Mouse (Mus musculus) forebrain, embryonic 14.5 days (tissue): ENCODE measurements at regions not wholly inside any gene's neighbourhood (a gene's known extent, or its start where the extent isn't known, plus 50 kb on each side); places are given as distances from the start of the nearest gene placed in this dataset.
A peak's percentile ranks its signal among the peaks of the same experiment; 100 is the strongest.

Experiments used
- ATAC-seq: fragments of 200-750 bp; cut with Nextera tagmentation; 2 replicates; pipeline ENCODE4 v1.8.0; 2017; ENCODE audit warnings: mild to moderate bottlenecking, moderate library complexity
- DNase-seq: peaks from one replicate; pipeline ENCODE4 v3.0.0-alpha.2; 2015; ENCODE audit warnings: low spot score
- H3K27ac ChIP-seq: fragments of 300-500 bp; sonication (generic); 2 replicates; pipeline ENCODE4 v1.5.1; 2014; ENCODE audit warnings: low read depth, mild to moderate bottlenecking, control low read depth, low read length, moderate library complexity
- H3K27me3 ChIP-seq: fragments of 300-500 bp; sonication (generic); replicated peaks from 2 replicates; pipeline ENCODE4 v1.6.1; 2014; ENCODE audit warnings: low read length, control low read depth, mixed read lengths; ENCODE audit not compliant: control insufficient read depth, insufficient read depth
- H3K36me3 ChIP-seq: fragments of 300-500 bp; sonication (generic); 2 replicates; pipeline ENCODE4 v1.6.1; 2014; ENCODE audit warnings: low read length, control low read depth; ENCODE audit not compliant: control insufficient read depth, insufficient read depth
- H3K4me1 ChIP-seq: fragments of 300-500 bp; sonication (generic); 2 replicates; pipeline ENCODE4 v1.6.1; 2014; ENCODE audit warnings: antibody characterized with exemption, low read length, control low read depth; ENCODE audit not compliant: control insufficient read depth, insufficient read depth
- H3K4me2 ChIP-seq: fragments of 300-500 bp; sonication (generic); 2 replicates; pipeline ENCODE4 v1.6.1; 2014; ENCODE audit warnings: mild to moderate bottlenecking, control low read depth, low read length
- H3K4me3 ChIP-seq: fragments of 300-500 bp; sonication (generic); 2 replicates; pipeline ENCODE4 v1.5.1; 2014; ENCODE audit warnings: low read depth, low read length, control low read depth
- H3K9ac ChIP-seq: fragments of 300-500 bp; sonication (generic); 2 replicates; pipeline ENCODE4 v1.6.1; 2014; ENCODE audit warnings: mild to moderate bottlenecking, low read length, control low read depth, moderate library complexity
- H3K9me3 ChIP-seq: fragments of 300-500 bp; sonication (generic); replicated peaks from 2 replicates; pipeline ENCODE4 v1.6.1; 2016; ENCODE audit warnings: low read length, control low read depth, mixed read lengths; ENCODE audit not compliant: control insufficient read depth
- WGBS: fragments of 180-500 bp; shearing (Covaris S2); extraction: QIAGEN DNeasy Blood & Tissue Kit; methylation state at CpG from one replicate; pipeline ENCODE4 v1.1.7; 2014; 5-methylcytosine and 5-hydroxymethylcytosine counted together

DNA sequence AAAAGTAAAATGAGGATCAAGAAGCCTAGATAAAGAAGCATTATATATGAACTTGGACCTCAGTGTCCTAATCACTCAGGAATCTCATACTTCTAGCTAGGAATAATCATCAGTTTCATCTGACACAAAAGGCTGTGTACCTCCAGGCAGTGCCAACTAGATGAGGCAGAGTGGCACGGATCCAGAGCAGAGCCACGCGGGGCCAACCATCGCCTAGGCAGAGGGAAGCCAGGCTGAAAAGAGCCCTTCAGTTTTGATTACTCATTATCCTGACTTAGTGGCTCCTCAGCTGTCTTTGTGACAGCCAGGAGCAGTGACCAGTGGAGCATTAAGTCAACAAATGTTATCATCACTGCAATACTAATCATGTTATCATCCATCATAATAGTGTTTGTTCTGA is 557.9 kb upstream of the Rps6ka3 start:
- Histone ChIP-seq H3K9ac (no peak overlapping the region), H3K27me3 (no peaks in the 10 kb centered on the region), H3K36me3 (no peaks in the 10 kb centered on the region), H3K4me3 (no peak overlapping the region), H3K9me3 (no peaks in the 10 kb centered on the region), H3K27ac (no peak overlapping the region), H3K4me1 (no peaks in the 10 kb centered on the region), H3K4me2 (no peak overlapping the region)
- ATAC-seq (no peak), DNase-seq (no peak)
- WGBS = 75% methylated on average over 4 of the region's 4 CpGs

DNA sequence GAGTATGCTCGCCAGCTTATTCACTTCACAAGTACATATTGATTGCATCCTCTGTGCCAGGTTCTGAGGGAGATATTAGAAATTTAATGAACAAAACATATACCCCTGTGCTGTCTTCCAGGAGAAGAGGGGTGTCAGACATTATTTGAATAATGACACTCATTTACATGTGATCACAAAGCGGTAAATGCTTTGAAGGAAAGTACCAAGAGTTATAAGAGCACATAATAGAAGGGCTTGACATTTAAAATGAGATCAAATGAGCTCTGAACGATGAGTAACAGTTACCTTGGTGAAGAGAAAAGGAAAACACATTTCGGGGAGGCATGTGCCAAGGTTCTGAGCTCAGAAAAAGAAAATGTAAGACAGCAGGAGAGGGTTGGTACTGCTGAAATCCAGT is 553.9 kb upstream of the Rps6ka3 start:
- WGBS = 47% methylated on average over 4 of the region's 4 CpGs
- Histone ChIP-seq H3K36me3 (no peaks in the 10 kb centered on the region), H3K27ac (no peak overlapping the region), H3K9ac (no peak overlapping the region), H3K4me3 (no peak overlapping the region), H3K9me3 (no peaks in the 10 kb centered on the region), H3K27me3 (no peaks in the 10 kb centered on the region), H3K4me1 (no peaks in the 10 kb centered on the region), H3K4me2 (no peak overlapping the region)
- ATAC-seq (no peak), DNase-seq (no peak)

DNA sequence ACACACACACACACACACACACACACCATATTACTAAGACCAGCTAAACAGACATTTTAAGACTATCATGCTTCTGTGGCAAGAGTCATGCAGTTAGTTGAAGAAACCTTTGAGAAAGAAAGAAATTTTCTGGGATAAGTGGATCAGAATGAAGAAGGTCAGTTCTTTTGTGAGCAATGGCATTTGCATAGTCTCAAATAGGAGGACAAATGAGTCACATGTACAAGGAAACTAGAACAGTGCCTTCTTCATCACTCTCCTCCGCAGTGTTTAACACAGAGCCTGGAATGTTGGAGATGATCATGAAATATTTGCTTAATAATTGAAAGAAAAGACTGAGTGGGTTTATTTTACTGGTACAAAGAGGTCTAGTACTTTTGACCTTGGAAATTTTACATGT is 515.9 kb upstream of the Rps6ka3 start:
- WGBS = 77% methylated on average over 1 of the region's 1 CpGs
- no peaks in the 10 kb centered on the region for H3K36me3 ChIP-seq
- DNase-seq (no peak), ATAC-seq (no peak)
- H3K4me2 ChIP-seq = no peak overlapping the region
- H3K27me3 ChIP-seq = no peaks in the 10 kb centered on the region
- H3K27ac ChIP-seq = no peak overlapping the region
- H3K9ac ChIP-seq = no peak overlapping the region
- no peaks in the 10 kb centered on the region for H3K4me1 ChIP-seq
- H3K4me3 ChIP-seq = no peak overlapping the region
- no peaks in the 10 kb centered on the region for H3K9me3 ChIP-seq

DNA sequence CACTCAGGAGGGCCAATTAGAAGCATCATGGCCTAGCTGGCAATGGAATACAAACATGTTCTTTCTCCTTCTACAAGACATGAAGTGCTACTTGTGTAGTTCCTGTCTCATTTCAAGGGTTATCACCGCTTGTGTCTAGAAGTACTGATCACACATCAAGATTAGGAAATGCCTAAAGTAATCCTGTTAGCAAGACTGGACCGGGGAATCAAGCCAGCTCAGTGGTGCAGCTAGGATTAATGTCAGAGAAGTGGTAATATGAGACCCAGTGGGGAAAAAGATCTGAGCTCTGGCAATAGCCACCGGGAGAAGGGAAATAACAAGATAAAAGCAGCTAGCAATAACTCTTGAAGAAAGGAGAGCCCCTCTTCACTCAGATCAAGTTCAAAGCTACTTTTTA is 506.7 kb upstream of the Rps6ka3 start:
- Histone ChIP-seq H3K9ac (no peak overlapping the region), H3K4me3 (no peak overlapping the region), H3K9me3 (no peaks in the 10 kb centered on the region), H3K27ac (no peak overlapping the region), H3K27me3 (no peaks in the 10 kb centered on the region), H3K4me2 (no peak overlapping the region), H3K4me1 (no peaks in the 10 kb centered on the region), H3K36me3 (no peaks in the 10 kb centered on the region)
- DNase-seq (no peak), ATAC-seq (no peak)
- 63% methylated on average over 3 of the region's 3 CpGs for WGBS

DNA sequence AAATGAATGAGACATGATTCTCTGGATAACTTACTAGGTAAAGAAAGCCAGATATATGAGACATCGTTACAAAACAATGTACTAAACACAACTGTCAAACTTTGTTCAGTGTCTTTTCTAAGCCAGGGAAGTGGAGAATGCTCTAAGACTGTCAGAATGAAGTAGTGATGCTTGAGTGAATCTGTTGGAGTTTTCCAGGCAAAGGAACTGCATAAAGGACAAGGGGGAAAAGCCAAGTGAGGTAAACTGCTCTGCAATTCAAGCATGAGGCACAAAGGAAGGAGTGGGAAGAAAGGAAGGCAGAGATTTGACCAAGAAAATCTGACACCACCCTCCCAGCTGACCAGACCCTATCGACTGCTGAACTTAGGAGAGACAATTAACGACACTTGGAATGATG is 500.3 kb upstream of the Rps6ka3 start:
- H3K4me3 ChIP-seq = no peak overlapping the region
- H3K27me3 ChIP-seq = no peaks in the 10 kb centered on the region
- no peak overlapping the region for H3K9ac ChIP-seq
- H3K4me1 ChIP-seq = no peaks in the 10 kb centered on the region
- no peak overlapping the region for H3K27ac ChIP-seq
- DNase-seq (no peak), ATAC-seq (no peak)
- H3K4me2 ChIP-seq = no peak overlapping the region
- H3K9me3 ChIP-seq = no peaks in the 10 kb centered on the region
- WGBS = 71% methylated on average over 3 of the region's 3 CpGs
- no peaks in the 10 kb centered on the region for H3K36me3 ChIP-seq

DNA sequence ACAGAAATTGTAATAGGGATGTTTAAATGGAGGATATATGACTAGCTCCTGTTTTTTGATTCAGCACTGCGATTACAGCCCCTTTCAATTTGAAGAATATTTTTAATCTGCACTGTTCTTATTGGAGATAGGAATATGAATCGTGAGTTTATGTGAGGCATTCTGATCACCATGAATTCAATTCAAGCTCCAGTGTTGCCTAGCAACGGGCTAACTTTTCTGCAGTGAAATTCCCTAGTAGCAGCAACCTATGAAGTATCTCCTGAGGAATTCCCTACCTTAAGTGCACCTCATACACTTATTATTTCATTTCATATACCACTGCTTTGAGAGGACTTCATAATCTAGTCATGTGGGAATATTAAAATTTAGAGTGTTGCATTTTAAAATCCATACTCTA is 465.4 kb upstream of the Rps6ka3 start:
- no peak overlapping the region for H3K4me3 ChIP-seq
- H3K36me3 ChIP-seq = no peaks in the 10 kb centered on the region
- no peak overlapping the region for H3K4me2 ChIP-seq
- no peak overlapping the region for H3K9ac ChIP-seq
- H3K4me1 ChIP-seq = no peaks in the 10 kb centered on the region
- no peak for ATAC-seq
- no peaks in the 10 kb centered on the region for H3K27me3 ChIP-seq
- no peak overlapping the region for H3K27ac ChIP-seq
- 75% methylated on average over 3 of the region's 3 CpGs for WGBS
- no peaks in the 10 kb centered on the region for H3K9me3 ChIP-seq
- DNase-seq = peak; percentile 62

DNA sequence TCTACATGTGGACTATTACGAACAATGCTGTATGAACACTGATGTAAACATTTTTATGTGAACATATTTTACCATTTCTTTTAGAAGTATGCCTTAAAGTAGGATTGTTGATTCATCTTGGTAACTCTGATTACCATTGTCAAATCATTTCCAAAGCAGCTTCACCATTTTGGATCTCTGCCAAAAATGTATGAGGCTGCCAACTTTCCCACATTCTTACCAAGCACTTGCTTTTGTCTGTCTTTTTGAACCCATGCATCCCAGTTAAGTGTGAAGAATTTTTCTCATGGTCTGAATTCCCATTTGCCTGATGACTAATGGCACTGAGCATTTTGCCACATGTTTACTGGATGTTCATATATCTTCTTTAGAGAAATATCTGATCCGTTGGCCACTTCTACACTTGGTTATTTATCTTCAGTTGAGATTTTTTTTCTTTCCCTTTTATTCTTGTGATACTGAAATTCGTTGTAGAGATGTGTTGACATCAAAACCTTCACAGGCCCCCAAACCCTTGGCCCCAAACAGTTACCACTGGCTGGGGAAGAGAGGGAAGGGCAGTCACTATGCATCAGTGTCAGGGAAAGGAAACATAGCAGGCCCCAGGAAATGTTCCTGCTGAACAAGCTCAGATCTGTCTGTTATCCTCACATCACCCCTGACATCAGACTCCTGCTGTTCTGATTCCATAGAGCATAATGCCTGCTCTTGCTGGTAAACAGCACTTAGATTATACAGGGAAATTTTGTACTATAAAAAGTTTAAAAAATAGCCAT is 464.2 kb upstream of the Rps6ka3 start:
- WGBS = 66% methylated on average over 3 of the region's 3 CpGs
- Histone ChIP-seq H3K27me3 (no peaks in the 10 kb centered on the region), H3K4me3 (no peak overlapping the region), H3K4me1 (no peaks in the 10 kb centered on the region), H3K9ac (no peak overlapping the region), H3K9me3 (no peaks in the 10 kb centered on the region), H3K4me2 (no peak overlapping the region), H3K27ac (no peak overlapping the region), H3K36me3 (no peaks in the 10 kb centered on the region)
- no peak for ATAC-seq
- DNase-seq = peak; percentile 23
